Mouse (Mus musculus): ENCODE measurements around the gene Olfr1339.

- TF ChIP-seq CTCF (IDR thresholded peaks at IDR 0.05; ENCODE audit: low read depth, low read length) (no peak), POLR2A (IDR thresholded peaks at IDR 0.05; ENCODE audit: extremely low read depth, insufficient read depth, low read length) (no peak)
Measured at GRCm38 (mm10) chr4:118692412-118692973, 39.5 kb upstream of the Olfr1339 start, which contains the start of gene Olfr1342.
